Mouse (Mus musculus): ENCODE measurements at regions not wholly inside any gene's neighbourhood (a gene's known extent, or its start where the extent isn't known, plus 50 kb on each side); places are given as distances from the start of the nearest gene placed in this dataset.

DNA sequence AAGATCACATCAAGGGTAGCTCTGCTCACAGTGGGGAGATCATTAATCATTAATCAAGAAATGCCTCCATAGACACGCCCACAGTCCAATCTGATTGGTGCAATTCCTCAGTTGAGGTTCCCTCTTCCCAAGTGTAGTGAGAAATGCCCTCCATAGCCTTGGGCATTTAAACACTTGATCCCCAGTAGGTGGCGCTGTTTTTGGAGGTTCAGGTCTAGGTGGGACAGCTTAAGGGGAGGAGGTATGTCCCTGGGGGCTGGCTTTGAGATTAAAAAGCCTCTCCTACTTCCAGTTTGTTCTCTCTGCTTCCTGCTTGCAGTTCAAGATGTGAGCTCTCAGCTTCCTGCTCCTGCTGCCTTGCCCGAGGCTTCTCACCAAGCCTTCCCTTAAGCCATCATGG is 200.5 kb upstream of the Map3k1 start:
- 83% methylated on average over 3 of the region's 3 CpGs for WGBS
- Histone ChIP-seq H3K27ac (ENCODE audit: control insufficient read depth, insufficient read depth, low read depth, low read length, poor library complexity) (no peak overlapping the region), H3K4me1 (ENCODE audit: control insufficient read depth, insufficient read depth, low read length) (peaks cover 9% of the 10 kb centered on the region), H3K4me3 (replicated peaks; ENCODE audit: control insufficient read depth, low read depth, low read length) (no peak overlapping the region)
- TF ChIP-seq CTCF (IDR thresholded peaks at IDR 0.05; ENCODE audit: control insufficient read depth, insufficient read depth, low read length) = no peak
- TF ChIP-seq POLR2A (IDR thresholded peaks at IDR 0.05; ENCODE audit: borderline replicate concordance, control insufficient read depth, low read depth, low read length) = no peak

DNA sequence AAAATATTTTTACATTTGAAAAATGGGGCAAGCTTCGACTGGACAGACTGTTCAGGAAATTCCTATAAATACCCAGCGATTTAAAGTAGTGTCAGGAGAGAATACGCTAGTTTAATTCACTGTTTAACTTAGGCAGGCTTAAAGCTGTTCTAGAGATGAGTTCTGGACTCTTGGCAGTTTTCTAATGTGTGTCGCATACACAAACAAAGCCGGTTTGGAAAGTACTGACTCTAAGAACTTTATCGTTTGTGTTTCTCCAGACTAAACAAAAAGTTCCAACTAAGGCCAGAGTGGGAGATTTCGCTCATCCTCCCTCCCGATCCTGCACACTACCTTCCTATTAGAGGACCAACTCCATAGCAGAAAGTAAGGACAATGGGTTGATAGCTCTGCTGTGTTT is 201.7 kb upstream of the Map3k1 start:
- Histone ChIP-seq H3K4me3 (replicated peaks; ENCODE audit: control insufficient read depth, low read depth, low read length) (no peak overlapping the region), H3K27ac (ENCODE audit: control insufficient read depth, insufficient read depth, low read depth, low read length, poor library complexity) (no peak overlapping the region), H3K4me1 (ENCODE audit: control insufficient read depth, insufficient read depth, low read length) (peaks cover 4% of the 10 kb centered on the region; the same call in 1 of the 2 replicates)
- TF ChIP-seq POLR2A (IDR thresholded peaks at IDR 0.05; ENCODE audit: borderline replicate concordance, control insufficient read depth, low read depth, low read length) (no peak), CTCF (IDR thresholded peaks at IDR 0.05; ENCODE audit: control insufficient read depth, insufficient read depth, low read length) (no peak)
- 79% methylated on average over 8 of the region's 8 CpGs for WGBS

DNA sequence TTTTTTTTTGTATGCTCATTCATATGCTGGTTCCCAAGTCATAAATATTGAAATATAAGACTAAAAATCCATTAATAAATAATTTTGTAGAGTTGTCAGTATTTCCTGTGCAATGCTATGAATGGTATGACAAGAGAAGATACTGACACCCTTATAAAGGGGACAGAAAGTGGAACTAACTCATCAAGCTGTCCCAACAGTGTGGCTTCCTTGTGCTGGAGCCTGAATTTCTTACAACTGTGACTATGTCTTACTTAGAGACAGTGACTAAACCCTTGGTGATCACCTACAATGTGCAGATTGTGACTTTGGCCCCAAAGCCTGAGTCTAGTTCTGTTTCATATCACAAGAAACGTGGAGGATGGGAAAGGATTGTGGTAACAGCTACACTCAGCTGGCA is 203.8 kb upstream of the Map3k1 start:
- 46% methylated on average over 1 of the region's 1 CpGs for WGBS
- no peak overlapping the region for H3K4me3 ChIP-seq (replicated peaks; ENCODE audit: control insufficient read depth, low read depth, low read length)
- no peak for TF ChIP-seq POLR2A (IDR thresholded peaks at IDR 0.05; ENCODE audit: borderline replicate concordance, control insufficient read depth, low read depth, low read length)
- TF ChIP-seq CTCF (IDR thresholded peaks at IDR 0.05; ENCODE audit: control insufficient read depth, insufficient read depth, low read length) = no peak
- H3K27ac ChIP-seq (ENCODE audit: control insufficient read depth, insufficient read depth, low read depth, low read length, poor library complexity) = no peak overlapping the region
- peaks cover 8% of the 10 kb centered on the region for H3K4me1 ChIP-seq (ENCODE audit: control insufficient read depth, insufficient read depth, low read length)

DNA sequence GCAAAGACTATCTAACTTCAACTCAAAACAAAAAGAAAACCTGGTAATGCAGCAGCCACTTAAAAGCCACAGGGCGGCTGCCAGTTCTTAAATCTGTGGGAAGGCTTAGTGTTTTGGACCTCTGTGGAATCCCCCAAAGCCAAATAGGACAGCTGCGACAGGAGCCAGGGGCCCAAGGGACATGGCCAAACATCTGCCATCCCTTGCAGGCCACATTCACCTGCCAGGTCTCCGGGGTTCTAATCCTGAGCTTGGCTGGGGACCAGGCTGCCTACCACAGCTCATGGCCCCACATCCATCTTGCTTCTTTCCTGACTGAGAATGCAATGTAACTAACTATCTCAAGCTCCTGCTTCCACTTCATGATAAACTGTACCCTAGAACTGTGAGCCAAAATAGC is 206.3 kb upstream of the Map3k1 start:
- TF ChIP-seq CTCF (IDR thresholded peaks at IDR 0.05; ENCODE audit: control insufficient read depth, insufficient read depth, low read length) = no peak
- no peak for TF ChIP-seq POLR2A (IDR thresholded peaks at IDR 0.05; ENCODE audit: borderline replicate concordance, control insufficient read depth, low read depth, low read length)
- Histone ChIP-seq H3K4me3 (replicated peaks; ENCODE audit: control insufficient read depth, low read depth, low read length) (no peak overlapping the region), H3K4me1 (ENCODE audit: control insufficient read depth, insufficient read depth, low read length) (peaks cover 13% of the 10 kb centered on the region), H3K27ac (ENCODE audit: control insufficient read depth, insufficient read depth, low read depth, low read length, poor library complexity) (no peak overlapping the region)
- WGBS = 88% methylated on average over 3 of the region's 3 CpGs

DNA sequence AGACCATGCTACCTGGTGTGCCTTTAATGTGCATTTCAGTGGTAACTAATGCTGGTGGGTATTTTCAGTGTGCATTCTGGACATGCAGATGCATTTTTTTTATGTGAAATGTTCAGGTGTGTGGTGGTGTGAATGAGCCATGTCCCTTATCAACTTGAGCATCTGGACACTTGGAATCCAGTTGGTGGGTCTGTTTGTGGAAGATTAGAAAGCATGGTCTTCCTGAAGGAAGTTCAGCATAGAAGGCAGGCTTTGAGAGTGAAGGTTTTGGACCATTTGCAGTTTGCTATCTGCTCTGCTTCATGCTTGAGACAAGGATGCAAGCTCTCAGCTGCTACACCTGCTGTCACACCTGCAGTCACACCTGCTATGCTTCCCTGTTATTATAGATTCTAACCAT is 207.5 kb upstream of the Map3k1 start:
- Histone ChIP-seq H3K4me1 (ENCODE audit: control insufficient read depth, insufficient read depth, low read length) (peaks cover 13% of the 10 kb centered on the region), H3K27ac (ENCODE audit: control insufficient read depth, insufficient read depth, low read depth, low read length, poor library complexity) (no peak overlapping the region), H3K4me3 (replicated peaks; ENCODE audit: control insufficient read depth, low read depth, low read length) (no peak overlapping the region)
- TF ChIP-seq POLR2A (IDR thresholded peaks at IDR 0.05; ENCODE audit: borderline replicate concordance, control insufficient read depth, low read depth, low read length) (no peak), CTCF (IDR thresholded peaks at IDR 0.05; ENCODE audit: control insufficient read depth, insufficient read depth, low read length) (no peak)

DNA sequence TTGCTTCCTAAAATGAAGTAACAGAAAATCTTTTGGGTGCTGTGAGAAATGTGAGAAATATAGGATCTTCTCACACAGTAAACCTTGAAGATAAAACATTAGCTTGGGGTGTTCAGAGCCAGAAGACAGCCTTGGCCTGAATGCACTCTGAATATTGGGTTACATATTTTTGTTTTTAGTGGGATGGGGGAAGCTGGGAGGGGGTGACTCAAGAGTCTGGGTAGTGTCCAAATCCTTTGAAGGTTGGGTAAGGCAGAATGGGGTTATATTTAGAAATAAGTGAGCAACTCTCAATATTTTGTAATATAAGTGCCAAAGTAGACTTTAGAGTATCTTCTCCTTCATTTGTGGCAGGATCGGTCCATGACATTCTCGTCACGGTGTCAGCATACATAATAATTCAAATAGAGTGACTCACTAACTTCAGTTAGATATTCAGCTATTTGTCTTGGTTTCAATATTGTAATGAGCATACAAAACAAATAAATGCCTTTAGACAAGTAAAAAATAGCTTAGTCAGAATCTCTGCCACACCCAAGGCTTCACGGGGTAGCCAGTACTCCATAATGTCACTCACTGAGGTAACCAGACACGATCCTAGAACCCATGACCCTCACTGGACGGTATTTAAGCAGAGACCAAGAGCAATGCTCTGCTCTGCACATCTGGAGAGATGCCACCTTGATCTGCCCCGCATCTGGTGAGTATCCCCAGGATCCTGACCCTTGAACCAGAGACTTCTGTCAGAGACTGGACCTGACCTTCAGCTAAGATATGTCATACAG is 209.9 kb upstream of the Map3k1 start:
- H3K27ac ChIP-seq (ENCODE audit: control insufficient read depth, insufficient read depth, low read depth, low read length, poor library complexity) = peak overlapping the region; percentile 30

DNA sequence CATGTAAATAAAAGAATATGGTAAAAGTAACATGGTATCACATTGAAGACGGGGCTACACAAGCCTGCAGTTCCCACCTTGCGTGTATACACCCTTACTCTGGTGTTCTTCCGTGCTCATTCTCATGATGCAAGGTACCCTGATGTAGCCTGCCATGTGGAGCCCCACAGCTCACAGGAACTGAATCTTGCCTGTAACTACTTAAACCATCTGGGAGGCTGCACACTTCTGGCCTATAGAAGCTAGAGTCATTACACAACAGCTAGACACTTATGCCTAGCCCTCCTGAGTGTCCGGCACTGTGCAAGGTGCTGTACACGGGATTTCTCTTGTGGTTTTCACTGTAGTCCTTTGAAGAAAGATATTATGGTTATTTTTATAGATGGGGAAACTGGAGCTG is 210.8 kb upstream of the Map3k1 start:
- Histone ChIP-seq H3K4me1 (ENCODE audit: control insufficient read depth, insufficient read depth, low read length) (peaks cover 9% of the 10 kb centered on the region), H3K27ac (ENCODE audit: control insufficient read depth, insufficient read depth, low read depth, low read length, poor library complexity) (no peak overlapping the region), H3K4me3 (replicated peaks; ENCODE audit: control insufficient read depth, low read depth, low read length) (no peak overlapping the region)
- TF ChIP-seq CTCF (IDR thresholded peaks at IDR 0.05; ENCODE audit: control insufficient read depth, insufficient read depth, low read length) = no peak
- no peak for TF ChIP-seq POLR2A (IDR thresholded peaks at IDR 0.05; ENCODE audit: borderline replicate concordance, control insufficient read depth, low read depth, low read length)
- WGBS = 55% methylated on average over 5 of the region's 5 CpGs

More for the DNA sequence above, 209.9 kb upstream of the Map3k1 start:
- TF ChIP-seq CTCF (IDR thresholded peaks at IDR 0.05; ENCODE audit: control insufficient read depth, insufficient read depth, low read length) = no peak
- TF ChIP-seq POLR2A (IDR thresholded peaks at IDR 0.05; ENCODE audit: borderline replicate concordance, control insufficient read depth, low read depth, low read length) = no peak
- Histone ChIP-seq H3K4me3 (replicated peaks; ENCODE audit: control insufficient read depth, low read depth, low read length) (no peak overlapping the region), H3K4me1 (ENCODE audit: control insufficient read depth, insufficient read depth, low read length) (peaks cover 9% of the 10 kb centered on the region)
- WGBS = 55% methylated on average over 7 of the region's 7 CpGs

DNA sequence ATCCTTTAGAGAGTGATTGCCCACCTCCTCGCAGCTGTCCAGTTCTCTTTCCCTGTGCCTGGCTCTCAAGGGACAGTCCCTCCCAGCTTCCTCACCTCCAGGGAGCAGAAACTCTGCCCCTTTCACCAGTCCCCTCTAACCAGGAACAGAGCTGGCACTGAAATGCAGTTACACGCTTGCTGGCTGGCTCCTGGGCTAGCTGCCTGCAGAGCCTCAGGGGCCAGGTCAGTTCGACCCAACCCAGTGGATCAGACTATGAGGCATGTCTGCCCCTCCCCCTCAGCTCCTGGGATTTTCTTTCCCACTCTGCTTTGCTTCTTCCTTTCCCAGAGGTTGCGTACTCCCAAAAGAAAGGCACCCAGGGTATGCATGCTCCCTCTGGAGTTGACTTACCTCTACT is 214.4 kb upstream of the Map3k1 start:
- peaks cover 10% of the 10 kb centered on the region for H3K4me1 ChIP-seq (ENCODE audit: control insufficient read depth, insufficient read depth, low read length)
- no peak overlapping the region for H3K27ac ChIP-seq (ENCODE audit: control insufficient read depth, insufficient read depth, low read depth, low read length, poor library complexity)
- H3K4me3 ChIP-seq (replicated peaks; ENCODE audit: control insufficient read depth, low read depth, low read length) = no peak overlapping the region
- 85% methylated on average over 4 of the region's 4 CpGs for WGBS
- no peak for TF ChIP-seq POLR2A (IDR thresholded peaks at IDR 0.05; ENCODE audit: borderline replicate concordance, control insufficient read depth, low read depth, low read length)
- no peak for TF ChIP-seq CTCF (IDR thresholded peaks at IDR 0.05; ENCODE audit: control insufficient read depth, insufficient read depth, low read length)
